Mouse (Mus musculus) megakaryocyte-erythroid progenitor cell, adult 5-6 weeks (primary cell): Measurements from ENCODE around the gene Plcb4. TPM values are rescaled to one million over a fixed set of nuclear protein-coding genes. Genes with fewer than 3 reads are reported as not detected.

Experiments used
- ATAC-seq: replicated peaks from 2 replicates; pipeline ENCODE4 v1.8.0; 2016; ENCODE audit warnings: mild to moderate bottlenecking, inconsistent platforms; ENCODE audit not compliant: severe bottlenecking, poor library complexity, low FRiP score, low TSS enrichment
- total RNA-seq, 2 experiments: library from RNA; stranded (forward) in 1 of 2; stranded (reverse) in 1 of 2; fragments of 200-1000, 215-1000 nt in 1 of 2; fragments of >200 nt in 1 of 2; fragmentation: Nextera tagmentation in 1 of 2; gene quantifications; 2 replicates each; pipeline ENCODE4 v1.2.3; 2014 to 2017

Gene Plcb4
- total RNA-seq, 2 experiments from 2014 or later, result 23.4 to 25.3 TPM

DNA sequence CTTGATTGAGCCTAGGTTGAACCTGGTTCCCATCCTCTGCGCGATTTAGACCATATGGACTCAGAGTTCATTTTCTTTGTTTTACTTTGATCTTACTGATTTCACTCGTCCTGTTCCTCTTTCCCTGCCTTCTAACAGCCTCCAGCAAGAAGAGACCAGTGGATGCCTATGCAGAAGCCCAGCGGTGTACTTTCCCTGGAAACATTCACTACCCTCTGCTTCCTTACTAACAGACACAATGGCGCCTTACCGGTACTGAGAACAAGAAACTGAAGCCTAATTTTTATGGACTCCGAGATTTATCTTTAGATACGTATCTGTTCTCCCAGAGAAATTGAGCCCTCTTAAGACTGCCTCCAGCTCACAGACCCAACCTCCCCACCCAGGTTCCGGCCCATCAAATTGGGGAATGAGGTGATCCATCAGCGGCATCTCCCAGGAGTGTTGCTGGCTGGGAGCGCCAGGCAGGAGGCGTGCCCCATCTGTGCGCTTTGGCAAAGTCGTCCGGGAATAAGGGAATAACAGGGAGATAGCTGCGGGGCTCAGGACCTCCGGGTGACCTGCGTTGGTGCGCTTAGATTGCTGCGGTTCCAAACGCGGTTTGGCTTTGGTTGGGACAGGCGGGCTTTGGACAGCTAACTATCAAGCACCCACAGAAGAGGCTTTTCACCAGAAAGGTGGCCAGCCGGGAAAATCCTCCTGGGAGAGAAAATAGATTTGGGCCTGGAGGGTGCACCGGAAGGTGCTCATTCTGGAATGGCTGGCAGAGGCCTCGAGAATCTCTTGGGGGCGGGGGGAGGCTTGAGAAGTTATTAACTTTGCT, 392.2 kb downstream of the Plcb4 start:
- ATAC-seq, result no peak

DNA sequence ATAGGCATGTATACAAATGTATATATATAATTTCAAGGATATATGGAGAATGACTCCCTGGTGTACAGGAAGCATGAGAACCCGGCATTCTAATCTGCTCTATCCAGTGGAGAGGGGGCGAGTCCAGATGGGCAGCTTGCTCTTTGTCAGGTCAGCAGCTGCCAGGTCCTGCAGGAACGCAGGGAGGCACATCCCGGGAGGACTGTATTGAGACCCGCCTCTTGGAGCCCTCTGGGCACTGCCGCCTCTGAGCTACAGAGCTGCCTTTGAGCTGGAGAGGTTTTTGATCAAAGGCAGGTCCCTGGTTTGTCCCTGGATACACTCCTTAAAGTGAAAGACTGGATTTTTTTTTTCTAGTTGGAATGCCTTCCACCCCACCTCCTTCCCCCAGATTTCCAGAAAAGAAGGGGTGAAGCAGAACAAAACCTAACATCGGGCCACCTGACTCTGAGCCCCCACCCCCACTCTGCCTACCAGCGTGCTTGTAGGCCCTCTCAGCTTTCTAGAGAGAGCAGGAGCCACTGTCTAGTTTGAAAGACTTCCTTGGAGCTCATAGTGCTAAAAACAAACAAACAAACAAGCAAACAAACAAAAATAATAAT, 393.0 kb downstream of the Plcb4 start, which contains the start of gene Lamp5:
Lamp5 (plus strand) TSS at position 552 of the 602 bp plus-strand sequence.
- no peak for ATAC-seq

DNA sequence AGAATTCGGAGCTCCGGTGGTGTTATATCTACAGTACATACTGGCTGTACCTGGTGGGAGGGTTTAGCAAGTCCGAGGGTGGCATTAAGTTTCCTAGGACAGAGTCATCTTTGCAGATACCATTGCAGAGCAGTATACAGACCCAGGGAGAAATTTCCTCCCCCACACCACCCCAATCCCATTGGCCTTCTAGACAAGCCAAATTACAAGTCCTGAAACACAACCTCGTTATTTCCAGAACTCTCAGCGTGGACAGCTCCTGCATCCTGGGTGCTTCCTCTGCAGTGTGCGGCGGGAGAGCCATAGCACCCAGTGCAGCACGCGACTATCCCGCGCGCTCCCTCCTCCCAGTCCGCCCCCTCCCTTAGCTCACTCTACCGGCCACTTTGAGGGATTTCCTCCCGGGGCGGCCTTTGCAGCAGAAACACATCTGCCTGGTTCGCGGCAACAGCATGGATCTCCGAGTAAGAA, 399.1 kb downstream of the Plcb4 start:
- ATAC-seq, result no peak; the same call in 1 of the 2 replicates

DNA sequence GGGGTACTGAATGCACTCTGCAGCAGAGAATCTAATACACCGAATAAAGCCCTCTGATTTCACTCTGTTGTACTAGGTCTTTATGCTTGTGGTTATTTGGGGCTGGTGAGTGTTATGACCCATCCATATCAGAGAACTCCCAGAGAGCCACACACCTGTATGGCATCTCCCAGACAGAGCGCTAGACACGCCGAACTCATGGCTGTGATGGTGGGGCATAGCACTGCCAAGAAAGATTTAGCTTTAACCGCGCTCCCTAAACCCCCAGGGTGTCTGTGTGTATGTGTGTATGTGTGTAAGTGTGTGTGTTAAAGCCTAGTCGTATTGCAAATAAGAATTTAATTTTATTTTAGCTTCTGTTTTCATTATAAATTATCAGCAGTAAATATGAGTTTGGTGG, 399.6 kb downstream of the Plcb4 start:
- ATAC-seq, result no peak

DNA sequence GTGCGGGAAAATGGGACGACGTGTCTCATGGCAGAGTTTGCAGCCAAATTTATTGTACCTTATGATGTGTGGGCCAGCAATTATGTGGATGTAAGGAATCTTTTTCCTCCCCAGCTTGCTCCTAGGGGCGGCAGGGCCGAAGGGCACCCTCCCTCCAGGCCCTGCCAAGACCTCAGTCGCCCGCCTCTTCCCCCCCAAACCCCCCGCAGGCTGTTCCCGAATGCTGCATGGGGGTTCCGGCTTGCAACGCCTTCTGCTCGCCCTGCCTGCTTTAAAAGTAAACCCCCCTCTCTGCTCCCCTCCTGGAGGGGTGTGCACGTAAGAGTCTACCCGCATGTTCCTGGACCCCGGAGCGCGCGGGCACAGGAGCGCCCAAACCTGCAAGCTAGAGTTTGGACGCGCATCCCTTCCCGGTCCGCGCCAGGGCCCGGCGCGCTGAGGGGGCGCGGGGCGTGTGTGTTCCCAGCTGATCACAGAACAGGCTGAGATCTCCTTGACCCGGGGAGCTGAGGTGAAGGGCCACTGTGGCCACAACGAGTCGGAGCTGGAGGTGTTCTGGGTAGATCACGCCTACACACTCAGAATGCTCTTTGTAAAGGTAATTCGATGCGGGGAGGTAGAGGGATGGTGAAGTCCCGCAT, 400.3 kb downstream of the Plcb4 start:
- no peak for ATAC-seq
